Comparison of ENCODE assay signal across 8 mouse cellular contexts in genomic region chr16:29579787-29580176, GRCm38 (mm10). TPM values are rescaled to one million over a fixed set of nuclear protein-coding genes. Genes with fewer than 3 reads are reported as not detected.
A peak's percentile ranks its signal among the peaks of the same experiment; 100 is the strongest.
DNase-seq lines count a peak whose midpoint lies in the region; ATAC-seq and TF ChIP-seq lines count a peak whose summit lies in the region.

No protein-coding gene starts in this region.

- peak; percentile 13 for DNase-seq in embryo, embryonic 11 days
- no peak for DNase-seq in embryo, embryonic 10.5 days (ENCODE audit: low spot score)
- peak; percentile 12 for DNase-seq in thymus, adult 2 months
- DNase-seq in thymus, postnatal 36 days = no peak
- no peak for DNase-seq in liver, embryonic 14.5 days (ENCODE audit: low read depth in 3 of 3, low spot score in 3 of 3)
- no peak for DNase-seq in adrenal gland, adult (ENCODE audit: inconsistent age in 2 of 2, low spot score in 1 of 2)
- no peak for DNase-seq in yolk sac, embryonic 10.5 days (ENCODE audit: low spot score)

- H3K9me3 ChIP-seq in heart, embryonic 15.5 days (replicated peaks) = no peaks in the 10 kb centered on the region
- no peaks in the 10 kb centered on the region for H3K9me3 ChIP-seq in liver, embryonic 14.5 days (ENCODE audit: control insufficient read depth, low read length)

- H3K4me3 ChIP-seq in thymus, adult 2 months (ENCODE audit: control insufficient read depth, insufficient read depth, low read length) = peak overlapping the region; percentile 91
- peak overlapping the region; percentile 95 for H3K4me3 ChIP-seq in heart, embryonic 15.5 days
- peak overlapping the region; percentile 84 to 95 for H3K4me3 ChIP-seq in liver, embryonic 14.5 days (ENCODE audit: insufficient read depth in 1 of 2, low read depth in 2 of 2, low read length in 2 of 2)

- peak overlapping the region; percentile 98 for H3K9ac ChIP-seq in heart, embryonic 15.5 days
- H3K9ac ChIP-seq in liver, embryonic 14.5 days (replicated peaks) = peak overlapping the region; percentile 94

- no peak for TF ChIP-seq POLR2A in thymus, adult 2 months (IDR thresholded peaks at IDR 0.05; ENCODE audit: control insufficient read depth, extremely low read depth, insufficient read depth, low read length, poor library complexity)

- no peak for ATAC-seq in heart, embryonic 15.5 days (replicated peaks; ENCODE audit: insufficient number of reproducible peaks, insufficient read depth, low FRiP score, low read depth)
- peak; percentile 12 for ATAC-seq in liver, embryonic 14.5 days (ENCODE audit: insufficient read depth)

- no peak for TF ChIP-seq EP300 in liver, embryonic 14.5 days (IDR thresholded peaks at IDR 0.05; ENCODE audit: low read depth)

- H3K27me3 ChIP-seq in thymus, adult 2 months (ENCODE audit: control insufficient read depth, insufficient read depth, low read length) = no peaks in the 10 kb centered on the region
- H3K27me3 ChIP-seq in heart, embryonic 15.5 days = no peaks in the 10 kb centered on the region
- H3K27me3 ChIP-seq in liver, embryonic 14.5 days (ENCODE audit: control insufficient read depth, insufficient read depth, low read length) = no peaks in the 10 kb centered on the region

- peak overlapping the region; percentile 80 for H3K4me2 ChIP-seq in heart, embryonic 15.5 days
- H3K4me2 ChIP-seq in liver, embryonic 14.5 days (ENCODE audit: low read depth) = peak overlapping the region; percentile 78

- TF ChIP-seq CTCF in thymus, adult 2 months (IDR thresholded peaks at IDR 0.05; ENCODE audit: borderline replicate concordance, control insufficient read depth, extremely low read depth, insufficient read depth, low read length, poor library complexity) = no peak
- no peak for TF ChIP-seq CTCF in liver, embryonic 14.5 days (IDR thresholded peaks at IDR 0.05; ENCODE audit: low read depth)

- 4% methylated on average over 12 of the region's 12 CpGs for WGBS in thymus, adult 2 months
- 5% methylated on average over 12 of the region's 12 CpGs for WGBS in heart, embryonic 15.5 days
- 6% methylated on average over 12 of the region's 12 CpGs for WGBS in liver, embryonic 14.5 days (ENCODE audit: insufficient replicate concordance)

- no peak overlapping the region for H3K27ac ChIP-seq in thymus, adult 2 months (ENCODE audit: control insufficient read depth, insufficient read depth, low read length)
- H3K27ac ChIP-seq in heart, embryonic 15.5 days = peak overlapping the region; percentile 74; the same call in 1 of the 2 replicates
- H3K27ac ChIP-seq in liver, embryonic 14.5 days = no peak overlapping the region

- peaks cover 3% of the 10 kb centered on the region; the same call in 1 of the 2 replicates for H3K4me1 ChIP-seq in thymus, adult 2 months (replicated peaks; ENCODE audit: control insufficient read depth, insufficient read depth, low read length)
- H3K4me1 ChIP-seq in heart, embryonic 15.5 days (replicated peaks) = peaks cover 11% of the 10 kb centered on the region
- peaks cover 3 to 4% of the 10 kb centered on the region in 2 experiments; a peak in 1 of 4 replicates for H3K4me1 ChIP-seq in liver, embryonic 14.5 days (replicated peaks; ENCODE audit: control insufficient read depth in 2 of 2, insufficient read depth in 2 of 2, low read length in 1 of 2)

- no peaks in the 10 kb centered on the region for H3K36me3 ChIP-seq in thymus, adult 2 months (ENCODE audit: control insufficient read depth, insufficient read depth, low read length)
- H3K36me3 ChIP-seq in heart, embryonic 15.5 days = no peaks in the 10 kb centered on the region
- H3K36me3 ChIP-seq in liver, embryonic 14.5 days (replicated peaks; ENCODE audit: control insufficient read depth, insufficient read depth, low read depth) = no peaks in the 10 kb centered on the region

RNA-seq across cellular contexts. Expression of gene Opa1, which starts 0.6 kb away (rescaled TPM):
- 11.9 and 13.3 TPM in 2 replicates for polyA plus RNA-seq in thymus, adult 2 months (2012; rRNA removed)
- 35.3 and 37.1 TPM in 2 replicates for polyA plus RNA-seq in heart, embryonic 15.5 days (2015; fragmentation: Nextera tagmentation; extraction: Ambion mirVana)
- 5.1 and 9.6 TPM in 2 replicates for polyA plus RNA-seq in liver, embryonic 14.5 days (2012; rRNA removed)
- 17.0 and 20.5 TPM in 2 replicates for polyA plus RNA-seq in liver, embryonic 14.5 days (2014; fragmentation: Nextera tagmentation; extraction: Ambion mirVana)

RNA-seq across cellular contexts. Expression of gene Atp13a4, which starts 35.1 kb away (rescaled TPM):
- polyA plus RNA-seq in thymus, adult 2 months (2012; rRNA removed) = 0.15 and 0.18 TPM in 2 replicates
- 0.22 and 0.23 TPM in 2 replicates for polyA plus RNA-seq in heart, embryonic 15.5 days (2015; fragmentation: Nextera tagmentation; extraction: Ambion mirVana)
- polyA plus RNA-seq in liver, embryonic 14.5 days (2012; rRNA removed) = not detected in 2 replicates
- polyA plus RNA-seq in liver, embryonic 14.5 days (2014; fragmentation: Nextera tagmentation; extraction: Ambion mirVana) = not detected in 2 replicates

Comparison
In these comparisons a context has a peak if more than half of its experiments do, and no peak if none do; other contexts are left out.
1. DNase-seq: peak in embryo, embryonic 11 days (single experiment) and thymus, adult 2 months (single experiment); none in embryo, embryonic 10.5 days (single experiment), thymus, postnatal 36 days (0 of 2), liver, embryonic 14.5 days (0 of 3), adrenal gland, adult (0 of 2) and yolk sac, embryonic 10.5 days (single experiment).
2. Peak in every context shown above with its lines, with median percentiles within 50 percentile points of each other: H3K4me3 ChIP-seq.